Mouse (Mus musculus) heart, embryonic 11.5 days (tissue): ENCODE measurements around the gene Psmc2. TPM values are rescaled to one million over a fixed set of nuclear protein-coding genes. Genes with fewer than 3 reads are reported as not detected.

Experiments used
- ATAC-seq: fragments of 200-750 bp; cut with Nextera tagmentation; replicated peaks from 2 replicates; pipeline ENCODE4 v1.8.0; 2017; ENCODE audit warnings: moderate library complexity; ENCODE audit not compliant: insufficient number of reproducible peaks, low FRiP score, low TSS enrichment
- H3K27ac ChIP-seq: fragments of 300-500 bp; sonication (generic); 2 replicates; pipeline ENCODE4 v1.5.1; 2014; ENCODE audit warnings: mild to moderate bottlenecking, low read depth, low read length
- H3K27me3 ChIP-seq: fragments of 300-500 bp; sonication (generic); 2 replicates; pipeline ENCODE4 v1.6.1; 2014; ENCODE audit warnings: mild to moderate bottlenecking, low read length, mixed read lengths; ENCODE audit not compliant: control insufficient read depth, insufficient read depth
- H3K36me3 ChIP-seq: fragments of 300-500 bp; sonication (generic); 2 replicates; pipeline ENCODE4 v1.6.1; 2014; ENCODE audit warnings: mild to moderate bottlenecking, low read length, moderate library complexity, mixed read lengths; ENCODE audit not compliant: control insufficient read depth, insufficient read depth
- H3K4me1 ChIP-seq: fragments of 300-500 bp; sonication (generic); 2 replicates; pipeline ENCODE4 v1.6.1; 2014; ENCODE audit warnings: low read length; ENCODE audit not compliant: control insufficient read depth, insufficient read depth
- H3K4me2 ChIP-seq: fragments of 300-500 bp; sonication (generic); 2 replicates; pipeline ENCODE4 v1.6.1; 2014; ENCODE audit warnings: mild to moderate bottlenecking, moderate library complexity
- H3K4me3 ChIP-seq: fragments of 300-500 bp; sonication (generic); 2 replicates; pipeline ENCODE4 v1.5.1; 2014; ENCODE audit warnings: low read depth, low read length
- H3K9ac ChIP-seq: fragments of 300-500 bp; sonication (generic); 2 replicates; pipeline ENCODE4 v1.6.1; 2014; ENCODE audit warnings: mild to moderate bottlenecking, low read depth, low read length, moderate library complexity
- H3K9me3 ChIP-seq: fragments of 300-500 bp; sonication (generic); replicated peaks from 2 replicates; pipeline ENCODE4 v1.6.1; 2016; ENCODE audit warnings: low read length; ENCODE audit not compliant: control insufficient read depth
- WGBS: fragments of 180-500 bp; shearing (Covaris S2); extraction: QIAGEN DNeasy Blood & Tissue Kit; methylation state at CpG from one replicate; pipeline ENCODE4 v1.1.7; 2014; ENCODE audit not compliant: insufficient replicate concordance; 5-methylcytosine and 5-hydroxymethylcytosine counted together
- polyA plus RNA-seq: library from polyadenylated mRNA; unstranded; fragments of >200 nt; fragmentation: Nextera tagmentation; extraction: Ambion mirVana; gene quantifications from 2 replicates; pipeline ENCODE4 v1.2.1, GENCODE M21; 2014

The Psmc2 gene
- 165 and 176 TPM in 2 replicates for polyA plus RNA-seq

DNA sequence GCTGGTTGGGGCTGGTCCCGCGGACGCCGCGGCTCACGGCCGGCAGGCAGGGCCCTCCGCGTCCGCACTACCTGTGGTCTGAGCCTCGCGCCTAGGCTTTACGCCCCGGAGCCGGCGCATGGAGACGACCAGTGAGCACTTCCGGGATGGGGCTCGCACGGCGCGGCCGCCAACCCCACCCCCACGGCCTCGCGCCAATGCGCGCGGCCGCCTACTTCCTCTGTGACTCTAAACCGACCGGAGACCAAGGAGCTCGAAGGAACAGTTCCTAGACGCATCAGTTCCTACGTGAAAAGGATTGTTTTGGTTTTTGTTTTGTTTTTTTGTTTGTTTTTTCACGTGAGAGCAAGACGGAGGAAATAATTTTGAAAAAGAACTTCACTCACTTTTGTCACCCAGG, at the start of gene Psmc2, which contains the start of gene Dnajc2:
Psmc2 (plus strand) TSS at position 231 of the 400 bp plus-strand sequence.
Dnajc2 (minus strand) TSS at position 199 of the 400 bp plus-strand sequence.
- H3K4me1 ChIP-seq = peaks cover 2% of the 10 kb centered on the region
- peaks cover 21% of the 10 kb centered on the region for H3K36me3 ChIP-seq
- H3K27ac ChIP-seq = peak within 1 kb of the TSS; percentile 75
- peak; percentile 93 for ATAC-seq
- H3K9ac ChIP-seq = peak within 1 kb of the TSS; percentile 94
- H3K9me3 ChIP-seq = no peaks in the 10 kb centered on the region
- H3K27me3 ChIP-seq = no peaks in the 10 kb centered on the region
- peak within 1 kb of the TSS; percentile 100 for H3K4me3 ChIP-seq
- peak within 1 kb of the TSS; percentile 97 for H3K4me2 ChIP-seq
- 0% methylated on average over 37 of the region's 37 CpGs for WGBS

DNA sequence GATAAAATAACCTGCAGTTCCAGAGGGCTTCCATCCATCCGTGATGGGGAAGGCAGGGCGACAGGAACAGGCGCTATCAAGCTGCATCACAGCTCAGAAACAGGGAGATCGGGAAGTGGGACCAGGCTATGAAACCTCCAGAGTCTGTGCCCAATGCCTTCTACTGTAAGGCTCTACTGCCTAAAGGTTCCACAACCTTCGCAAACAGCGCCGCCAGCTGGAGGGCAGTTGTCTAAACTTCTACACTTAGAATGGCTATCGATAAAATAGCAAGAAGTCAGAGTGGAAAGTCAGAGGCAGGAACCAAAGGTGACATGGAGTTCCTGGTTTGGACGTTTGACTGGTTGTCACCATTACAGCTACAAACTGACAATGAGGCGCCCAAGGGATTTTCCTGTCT, 49.5 kb upstream of the Psmc2 start:
- H3K36me3 ChIP-seq = peaks cover 3% of the 10 kb centered on the region; the same call in 1 of the 2 replicates
- H3K27me3 ChIP-seq = no peaks in the 10 kb centered on the region
- H3K9me3 ChIP-seq = no peaks in the 10 kb centered on the region
- H3K9ac ChIP-seq = no peak overlapping the region
- WGBS = 19% methylated on average over 10 of the region's 10 CpGs
- no peak overlapping the region for H3K27ac ChIP-seq
- H3K4me2 ChIP-seq = peak overlapping the region; percentile 43
- ATAC-seq = no peak
- H3K4me1 ChIP-seq = peaks cover 4% of the 10 kb centered on the region
- peak overlapping the region; percentile 25; the same call in 1 of the 2 replicates for H3K4me3 ChIP-seq

DNA sequence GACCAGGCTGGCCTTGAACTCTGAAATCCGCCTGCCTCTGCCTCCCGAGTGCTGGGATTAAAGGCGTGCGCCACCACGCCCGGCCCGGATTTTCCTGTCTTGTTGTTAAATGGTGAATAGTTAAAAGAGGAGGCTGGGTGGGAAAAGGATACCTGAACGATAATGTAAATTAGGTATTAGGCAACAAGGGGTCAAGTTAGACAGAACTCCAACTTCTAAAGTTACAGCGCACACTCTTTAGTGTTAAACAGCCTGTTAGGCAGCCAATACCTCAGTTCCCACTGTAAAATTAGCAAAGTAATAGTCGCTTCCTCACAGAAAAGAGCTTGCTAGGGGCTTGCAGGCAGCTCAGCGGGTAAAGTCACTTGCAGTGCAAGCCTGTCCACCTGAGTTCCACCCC, 49.0 kb upstream of the Psmc2 start:
- ATAC-seq = no peak
- Histone ChIP-seq H3K9ac (no peak overlapping the region), H3K4me1 (peaks cover 4% of the 10 kb centered on the region), H3K9me3 (no peaks in the 10 kb centered on the region), H3K27me3 (no peaks in the 10 kb centered on the region), H3K4me3 (no peak overlapping the region), H3K27ac (no peak overlapping the region), H3K36me3 (peaks cover 3% of the 10 kb centered on the region; the same call in 1 of the 2 replicates), H3K4me2 (no peak overlapping the region)
- 75% methylated on average over 11 of the region's 11 CpGs for WGBS

DNA sequence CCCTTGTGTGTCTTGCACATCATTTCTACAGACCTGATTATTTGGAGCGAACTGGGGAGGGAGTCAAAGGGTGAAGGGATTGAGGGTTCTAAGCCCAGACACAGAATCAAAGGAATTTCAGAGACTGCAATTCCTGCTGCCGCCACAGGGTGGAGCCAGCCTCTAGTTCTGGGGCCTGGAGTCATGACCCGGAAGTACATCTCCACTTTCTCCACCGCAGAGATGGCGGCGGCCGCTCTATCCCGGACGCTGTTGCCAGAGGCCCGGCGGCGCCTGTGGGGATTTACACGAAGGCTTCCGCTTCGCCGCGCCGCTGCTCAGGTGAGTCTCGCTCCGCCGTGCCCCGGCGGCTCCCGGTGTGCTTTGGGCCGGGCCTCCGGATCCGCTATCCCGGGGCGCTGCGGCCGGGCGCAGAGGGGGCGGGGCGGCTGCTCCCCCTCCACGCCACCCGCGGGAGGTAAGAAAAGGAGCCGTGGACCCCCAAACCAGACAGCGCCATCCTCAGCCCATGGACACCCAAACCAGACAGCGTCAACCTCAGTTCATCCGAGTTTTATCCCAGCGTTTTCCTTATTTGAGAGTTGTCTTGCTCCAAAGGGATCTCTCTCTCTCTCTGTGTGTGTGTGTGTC, 48.0 kb upstream of the Psmc2 start, which contains the start of gene Pmpcb:
Pmpcb (plus strand) TSS at position 186 of the 630 bp plus-strand sequence.
- ATAC-seq = peak; percentile 80
- under 1% methylated on average over 42 of the region's 42 CpGs for WGBS
- Histone ChIP-seq H3K27me3 (no peaks in the 10 kb centered on the region), H3K36me3 (peaks cover 4% of the 10 kb centered on the region), H3K4me1 (peaks cover 4% of the 10 kb centered on the region), H3K4me2 (peak within 1 kb of the TSS; percentile 88), H3K9ac (peak within 1 kb of the TSS; percentile 96), H3K4me3 (peak within 1 kb of the TSS; percentile 90), H3K9me3 (no peaks in the 10 kb centered on the region), H3K27ac (peak within 1 kb of the TSS; percentile 68; the same call in 1 of the 2 replicates)

DNA sequence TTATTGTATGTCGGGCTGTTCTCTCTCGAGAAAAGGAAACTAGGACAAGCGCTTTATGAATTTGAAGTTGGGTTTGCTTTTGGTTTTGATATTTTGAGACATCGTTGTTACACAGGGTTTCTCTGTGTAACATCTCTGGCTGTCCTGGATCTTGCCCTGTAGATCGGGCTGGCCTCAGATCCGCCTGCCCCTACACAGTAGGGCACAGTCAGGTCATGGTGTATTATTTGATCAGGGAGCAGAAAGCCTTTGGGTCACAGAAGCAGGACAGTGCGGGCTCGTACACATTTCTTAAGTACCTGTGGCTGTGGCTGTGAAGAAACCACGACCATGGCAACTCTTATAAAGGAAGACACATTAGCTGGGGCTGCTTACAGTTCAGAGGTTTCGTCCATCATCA, 47.5 kb upstream of the Psmc2 start:
- H3K27me3 ChIP-seq = no peaks in the 10 kb centered on the region
- H3K9ac ChIP-seq = peak overlapping the region; percentile 96
- 29% methylated on average over 10 of the region's 10 CpGs for WGBS
- no peak overlapping the region for H3K27ac ChIP-seq
- H3K36me3 ChIP-seq = peaks cover 5% of the 10 kb centered on the region
- peak overlapping the region; percentile 90 for H3K4me3 ChIP-seq
- no peaks in the 10 kb centered on the region for H3K9me3 ChIP-seq
- H3K4me1 ChIP-seq = peaks cover 4% of the 10 kb centered on the region
- no peak for ATAC-seq
- H3K4me2 ChIP-seq = peak overlapping the region; percentile 88

DNA sequence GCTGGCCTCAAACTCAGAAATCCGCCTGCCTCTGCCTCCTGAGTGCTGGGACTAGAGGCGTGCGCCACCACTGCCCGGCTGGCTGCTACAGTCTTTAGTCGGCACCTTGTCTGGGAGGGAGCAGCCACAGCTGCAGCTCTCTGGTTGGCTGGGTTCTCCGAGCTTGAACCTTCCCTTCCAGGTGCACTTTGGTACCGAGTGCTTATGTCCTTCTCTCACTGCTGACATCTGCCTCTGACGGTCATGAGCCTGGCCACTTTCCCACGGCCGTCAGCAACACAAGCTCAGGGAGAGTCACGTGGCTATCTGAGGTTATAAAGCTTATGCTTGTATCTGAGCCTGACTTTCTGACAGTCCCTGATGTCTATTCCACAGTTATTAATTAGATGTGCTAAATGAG, 46.0 kb upstream of the Psmc2 start:
- Histone ChIP-seq H3K4me3 (no peak overlapping the region), H3K27ac (no peak overlapping the region), H3K9ac (no peak overlapping the region), H3K9me3 (no peaks in the 10 kb centered on the region), H3K4me1 (peaks cover 4% of the 10 kb centered on the region), H3K36me3 (peaks cover 16% of the 10 kb centered on the region), H3K27me3 (no peaks in the 10 kb centered on the region), H3K4me2 (no peak overlapping the region)
- WGBS = 89% methylated on average over 11 of the region's 11 CpGs
- ATAC-seq = no peak

DNA sequence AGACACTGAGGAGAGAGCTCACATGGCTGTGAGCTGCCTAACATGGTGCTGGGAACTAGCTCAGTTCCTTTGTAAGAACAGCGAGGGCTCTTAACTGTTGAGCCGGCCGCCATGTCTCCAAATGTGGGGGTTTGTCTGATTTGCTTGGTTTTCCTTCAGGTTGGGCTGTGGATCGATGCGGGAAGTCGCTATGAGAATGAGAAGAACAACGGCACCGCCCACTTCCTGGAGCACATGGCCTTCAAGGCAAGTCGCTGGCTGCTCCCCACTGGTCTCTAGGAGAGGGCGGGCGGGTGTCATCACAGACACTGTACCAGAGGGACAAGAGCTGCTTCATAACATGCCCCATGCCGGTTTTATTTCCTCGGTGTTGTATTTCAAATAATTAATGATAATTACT, 45.2 kb upstream of the Psmc2 start:
- no peaks in the 10 kb centered on the region for H3K9me3 ChIP-seq
- H3K4me1 ChIP-seq = peaks cover 4% of the 10 kb centered on the region
- H3K4me2 ChIP-seq = no peak overlapping the region
- ATAC-seq = no peak
- WGBS = 85% methylated on average over 13 of the region's 13 CpGs
- no peaks in the 10 kb centered on the region for H3K27me3 ChIP-seq
- no peak overlapping the region for H3K4me3 ChIP-seq
- H3K27ac ChIP-seq = no peak overlapping the region
- no peak overlapping the region for H3K9ac ChIP-seq
- H3K36me3 ChIP-seq = peaks cover 22% of the 10 kb centered on the region

DNA sequence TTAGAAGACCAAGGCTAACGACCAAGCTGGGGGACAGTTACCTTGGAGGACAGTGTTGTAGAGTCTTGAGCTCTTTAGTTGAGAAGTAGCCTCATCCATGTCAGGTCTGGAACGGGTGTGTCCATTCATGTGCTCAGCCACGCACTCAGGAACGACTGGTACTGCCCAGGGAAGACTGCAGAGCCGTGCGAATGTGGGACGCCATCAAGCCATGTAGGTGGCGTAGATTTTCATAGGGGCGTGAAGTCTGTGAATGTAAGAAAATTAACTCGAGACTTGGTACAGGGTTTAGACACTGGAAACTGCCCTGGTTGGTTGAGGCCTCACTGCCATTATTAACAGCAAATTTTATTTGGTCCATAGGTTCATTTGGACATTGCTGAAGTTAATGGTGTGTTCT, 41.5 kb upstream of the Psmc2 start:
- 92% methylated on average over 10 of the region's 10 CpGs for WGBS
- Histone ChIP-seq H3K4me3 (no peak overlapping the region), H3K9me3 (no peaks in the 10 kb centered on the region), H3K4me1 (no peaks in the 10 kb centered on the region), H3K27me3 (no peaks in the 10 kb centered on the region), H3K9ac (no peak overlapping the region), H3K4me2 (no peak overlapping the region), H3K36me3 (peaks cover 35% of the 10 kb centered on the region), H3K27ac (no peak overlapping the region)
- no peak for ATAC-seq

DNA sequence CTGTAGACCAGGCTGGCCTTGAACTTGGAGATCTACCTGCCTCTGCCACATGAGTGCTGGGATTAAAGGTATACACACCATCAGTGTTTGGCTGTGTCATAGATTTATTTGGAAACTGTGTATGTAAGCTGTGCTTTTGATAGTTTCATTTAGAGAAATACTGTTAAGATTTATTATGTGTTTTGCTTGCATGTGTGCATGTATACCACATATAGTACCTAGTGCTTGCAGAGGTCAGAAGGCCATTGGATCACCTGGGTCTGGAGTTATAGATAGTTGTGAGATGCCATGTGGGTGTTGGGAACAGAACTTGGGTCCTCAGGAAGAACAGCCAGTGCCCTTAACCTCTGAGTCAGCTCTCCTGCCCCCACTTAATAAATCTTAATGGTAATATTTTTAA, 40.4 kb upstream of the Psmc2 start:
- Histone ChIP-seq H3K4me2 (no peak overlapping the region), H3K27me3 (no peaks in the 10 kb centered on the region), H3K9ac (no peak overlapping the region), H3K4me1 (no peaks in the 10 kb centered on the region), H3K9me3 (no peaks in the 10 kb centered on the region), H3K27ac (no peak overlapping the region), H3K36me3 (peaks cover 39% of the 10 kb centered on the region), H3K4me3 (no peak overlapping the region)
- no peak for ATAC-seq
